Mouse (Mus musculus): ENCODE results near the gene St3gal2.

St3gal2 gene

GRCm38 (mm10) chr8:110940682-110941452 is 21.1 kb downstream of the St3gal2 start:
- in situ Hi-C loops (cut with MboI; ENCODE audit: unreplicated experiment in 2 of 2) = no loop called here

GRCm38 (mm10) chr8:110941453-110941948 is 21.8 kb downstream of the St3gal2 start:
- in situ Hi-C loops (cut with MboI; ENCODE audit: unreplicated experiment in 2 of 2) = no loop called here

- in situ Hi-C loops (cut with MboI; ENCODE audit: unreplicated experiment in 2 of 2) = no loop called here
Measured at GRCm38 (mm10) chr8:110944276-110944876, 24.7 kb downstream of the St3gal2 start.

GRCm38 (mm10) chr8:110945716-110946115 is 26.0 kb downstream of the St3gal2 start:
- in situ Hi-C loops (cut with MboI; ENCODE audit: unreplicated experiment in 2 of 2) = no loop called here

GRCm38 (mm10) chr8:110950065-110950484 is 30.4 kb downstream of the St3gal2 start:
- in situ Hi-C loops (cut with MboI; ENCODE audit: unreplicated experiment in 2 of 2) = no loop called here

GRCm38 (mm10) chr8:110954776-110955175 is 35.1 kb downstream of the St3gal2 start:
- in situ Hi-C loops (cut with MboI; ENCODE audit: unreplicated experiment in 2 of 2) = loop anchor here in 1 of 2 experiments (5.0 kb wide), 1 partner anchor 32 kb away; no protein-coding TSS in a partner anchor

GRCm38 (mm10) chr8:110956619-110957450 is 37.1 kb downstream of the St3gal2 start:
- in situ Hi-C loops (cut with MboI; ENCODE audit: unreplicated experiment in 2 of 2) = loop anchor here in 1 of 2 experiments (5.0 kb wide), 1 partner anchor 35 kb away; no protein-coding TSS in a partner anchor

GRCm38 (mm10) chr8:110957471-110957870 is 37.7 kb downstream of the St3gal2 start:
- in situ Hi-C loops (cut with MboI; ENCODE audit: unreplicated experiment in 2 of 2) = loop anchor here in 1 of 2 experiments (5.0 kb wide), 1 partner anchor 35 kb away; no protein-coding TSS in a partner anchor

- in situ Hi-C loops (cut with MboI; ENCODE audit: unreplicated experiment in 2 of 2) = loop anchor here in 1 of 2 experiments (5.0 kb wide), 1 partner anchor 36 kb away; no protein-coding TSS in a partner anchor
Measured at GRCm38 (mm10) chr8:110958135-110958534, 38.4 kb downstream of the St3gal2 start.

GRCm38 (mm10) chr8:110958553-110958952 is 38.8 kb downstream of the St3gal2 start:
- in situ Hi-C loops (cut with MboI; ENCODE audit: unreplicated experiment in 2 of 2) = loop anchor here in 1 of 2 experiments (5.0 kb wide), 1 partner anchor 36 kb away; no protein-coding TSS in a partner anchor

GRCm38 (mm10) chr8:110959071-110959780 is 39.5 kb downstream of the St3gal2 start:
- in situ Hi-C loops (cut with MboI; ENCODE audit: unreplicated experiment in 2 of 2) = loop anchor here in 1 of 2 experiments (5.0 kb wide), 1 partner anchor 37 kb away; no protein-coding TSS in a partner anchor

- in situ Hi-C loops (cut with MboI; ENCODE audit: unreplicated experiment in 2 of 2) = loop anchor here in 1 of 2 experiments (5.0 kb wide), 1 partner anchor 38 kb away; no protein-coding TSS in a partner anchor
Measured at GRCm38 (mm10) chr8:110959906-110960305, 40.2 kb downstream of the St3gal2 start.

- in situ Hi-C loops (cut with MboI; ENCODE audit: unreplicated experiment in 2 of 2) = no loop called here
Measured at GRCm38 (mm10) chr8:110963051-110963450, 43.3 kb downstream of the St3gal2 start.

GRCm38 (mm10) chr8:110964666-110965065 is 44.9 kb downstream of the St3gal2 start:
- in situ Hi-C loops (cut with MboI; ENCODE audit: unreplicated experiment in 2 of 2) = loop anchor here in 1 of 2 experiments (5.0 kb wide), 1 partner anchor 52 kb away; no protein-coding TSS in a partner anchor

- in situ Hi-C loops (cut with MboI; ENCODE audit: unreplicated experiment in 2 of 2) = loop anchor here in 1 of 2 experiments (5.0 kb wide), 1 partner anchor 53 kb away; no protein-coding TSS in a partner anchor
Measured at GRCm38 (mm10) chr8:110965594-110965993, 45.9 kb downstream of the St3gal2 start.

- in situ Hi-C loops (cut with MboI; ENCODE audit: unreplicated experiment in 2 of 2) = loop anchor here in 1 of 2 experiments (5.0 kb wide), 1 partner anchor 54 kb away; no protein-coding TSS in a partner anchor
Measured at GRCm38 (mm10) chr8:110966586-110966985, 46.9 kb downstream of the St3gal2 start.

GRCm38 (mm10) chr8:110967326-110967725 is 47.6 kb downstream of the St3gal2 start:
- in situ Hi-C loops (cut with MboI; ENCODE audit: unreplicated experiment in 2 of 2) = loop anchor here in 1 of 2 experiments (5.0 kb wide), 1 partner anchor 55 kb away; no protein-coding TSS in a partner anchor

GRCm38 (mm10) chr8:110969910-110970770 is 50.4 kb downstream of the St3gal2 start:
- in situ Hi-C loops (cut with MboI; ENCODE audit: unreplicated experiment in 2 of 2) = loop anchor here (5.0 to 10.0 kb wide), 2 partner anchors 58 to 105 kb away; no protein-coding TSS in a partner anchor
